Mouse (Mus musculus) megakaryocyte-erythroid progenitor cell, adult 5-6 weeks (primary cell): Measurements from ENCODE around the gene Gm49383. TPM values are rescaled to one million over a fixed set of nuclear protein-coding genes. Genes with fewer than 3 reads are reported as not detected.

Experiments
- total RNA-seq, 2 experiments: library from RNA; stranded (forward) in 1 of 2; stranded (reverse) in 1 of 2; fragments of 200-1000, 215-1000 nt in 1 of 2; fragments of >200 nt in 1 of 2; fragmentation: Nextera tagmentation in 1 of 2; gene quantifications; 2 replicates each; pipeline ENCODE4 v1.2.3; 2014 to 2017

Gene Gm49383
- total RNA-seq, 2 experiments from 2014 or later = 7.8 to 42.3 TPM

Other genes with a start within 250 kb of the Gm49383 start
- gene Rps29, start 37.9 kb downstream of the Gm49383 start, total RNA-seq (2014; fragmentation: Nextera tagmentation) = 4,414 and 4,457 TPM in 2 replicates
- gene Rps29, start 37.9 kb downstream of the Gm49383 start, total RNA-seq (2017) = 1,975 and 2,681 TPM in 2 replicates
- 29.1 and 39.8 TPM in 2 replicates for gene Lrr1, start 28.3 kb downstream of the Gm49383 start, total RNA-seq (2014; fragmentation: Nextera tagmentation)
- gene Lrr1, start 28.3 kb downstream of the Gm49383 start, total RNA-seq (2017) = 6.3 and 18.6 TPM in 2 replicates
- 987 and 1,085 TPM in 2 replicates for gene Rpl36al, start 13.0 kb downstream of the Gm49383 start, total RNA-seq (2014; fragmentation: Nextera tagmentation)
- 1,369 and 1,396 TPM in 2 replicates for gene Rpl36al, start 13.0 kb downstream of the Gm49383 start, total RNA-seq (2017)
- gene Mgat2, start 12.9 kb downstream of the Gm49383 start, total RNA-seq (2014; fragmentation: Nextera tagmentation) = 30.1 and 32.4 TPM in 2 replicates
- 69.0 and 75.7 TPM in 2 replicates for gene Mgat2, start 12.9 kb downstream of the Gm49383 start, total RNA-seq (2017)
- gene Dnaaf2, start 1.3 kb upstream of the Gm49383 start, total RNA-seq (2014; fragmentation: Nextera tagmentation) = 2.4 and 11.9 TPM in 2 replicates
- 6.0 and 10.7 TPM in 2 replicates for gene Dnaaf2, start 1.3 kb upstream of the Gm49383 start, total RNA-seq (2017)
- gene Gm49384, start 7.2 kb upstream of the Gm49383 start, total RNA-seq (2014; fragmentation: Nextera tagmentation) = 24.6 and 33.2 TPM in 2 replicates
- gene Gm49384, start 7.2 kb upstream of the Gm49383 start, total RNA-seq (2017) = 18.5 and 30.4 TPM in 2 replicates
- 67.3 and 69.2 TPM in 2 replicates for gene Pole2, start 31.1 kb upstream of the Gm49383 start, total RNA-seq (2014; fragmentation: Nextera tagmentation)
- gene Pole2, start 31.1 kb upstream of the Gm49383 start, total RNA-seq (2017) = 39.8 and 44.5 TPM in 2 replicates
- gene Klhdc1, start 44.1 kb upstream of the Gm49383 start, total RNA-seq (2014; fragmentation: Nextera tagmentation) = 6.3 and 9.5 TPM in 2 replicates
- 7.3 and 7.7 TPM in 2 replicates for gene Klhdc1, start 44.1 kb upstream of the Gm49383 start, total RNA-seq (2017)
- 55.9 and 87.4 TPM in 2 replicates for gene Klhdc2, start 99.6 kb upstream of the Gm49383 start, total RNA-seq (2014; fragmentation: Nextera tagmentation)
- gene Klhdc2, start 99.6 kb upstream of the Gm49383 start, total RNA-seq (2017) = 90.1 and 107 TPM in 2 replicates
- gene Nemf, start 160.1 kb upstream of the Gm49383 start, total RNA-seq (2014; fragmentation: Nextera tagmentation) = 70.0 and 101 TPM in 2 replicates
- 168 and 179 TPM in 2 replicates for gene Nemf, start 160.1 kb upstream of the Gm49383 start, total RNA-seq (2017)
- 76.7 and 105 TPM in 2 replicates for gene Arf6, start 175.0 kb upstream of the Gm49383 start, total RNA-seq (2014; fragmentation: Nextera tagmentation)
- gene Arf6, start 175.0 kb upstream of the Gm49383 start, total RNA-seq (2017) = 98.8 and 150 TPM in 2 replicates
- not detected in 2 replicates for gene Gm9887, start 175.4 kb upstream of the Gm49383 start, total RNA-seq (2014; fragmentation: Nextera tagmentation)
- not detected in 2 replicates for gene Gm9887, start 175.4 kb upstream of the Gm49383 start, total RNA-seq (2017)